Mouse (Mus musculus): ENCODE data around the gene Tfap2c. TPM values are rescaled to one million over a fixed set of nuclear protein-coding genes. Genes with fewer than 3 reads are reported as not detected.

The Tfap2c gene
- polyA plus RNA-seq, 1 experiment from 2014 or later, result 0.13 TPM

DNA sequence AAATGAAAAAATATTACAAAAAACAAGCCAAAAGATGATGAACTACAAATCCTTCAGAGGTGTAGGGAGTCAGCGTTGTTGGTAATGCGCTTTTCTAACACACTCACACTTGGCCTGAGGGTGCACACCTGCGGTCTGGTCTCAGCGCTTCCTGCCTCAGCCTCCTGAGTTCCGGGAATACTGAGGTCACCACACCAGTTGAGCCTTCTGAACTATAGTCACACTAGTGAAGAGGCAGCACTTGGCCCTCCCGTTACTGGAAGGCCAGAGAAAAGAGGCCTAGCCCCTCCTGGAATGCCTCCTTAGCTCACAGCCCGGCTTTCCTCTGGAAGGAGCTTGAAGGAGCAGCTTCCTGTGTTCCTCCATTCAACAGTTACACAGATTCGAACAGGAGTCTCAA is 22.2 kb upstream of the Tfap2c start:
- 0 out of 2 replicates have a peak, but pooled peaks cover 3% of the 10 kb centered on the region for H3K27me3 ChIP-seq
- H3K4me1 ChIP-seq (replicated peaks), result no peaks in the 10 kb centered on the region
- H3K27ac ChIP-seq, result no peak overlapping the region
- H3K4me2 ChIP-seq, result no peak overlapping the region
- H3K4me3 ChIP-seq, result no peak overlapping the region
- ATAC-seq (replicated peaks; ENCODE audit: insufficient number of reproducible peaks, insufficient read depth, low FRiP score, low read depth), result no peak
- H3K9me3 ChIP-seq (replicated peaks), result no peaks in the 10 kb centered on the region
- 83% methylated on average over 8 of the region's 8 CpGs for WGBS
- no peaks in the 10 kb centered on the region for H3K36me3 ChIP-seq
- H3K9ac ChIP-seq, result no peak overlapping the region

DNA sequence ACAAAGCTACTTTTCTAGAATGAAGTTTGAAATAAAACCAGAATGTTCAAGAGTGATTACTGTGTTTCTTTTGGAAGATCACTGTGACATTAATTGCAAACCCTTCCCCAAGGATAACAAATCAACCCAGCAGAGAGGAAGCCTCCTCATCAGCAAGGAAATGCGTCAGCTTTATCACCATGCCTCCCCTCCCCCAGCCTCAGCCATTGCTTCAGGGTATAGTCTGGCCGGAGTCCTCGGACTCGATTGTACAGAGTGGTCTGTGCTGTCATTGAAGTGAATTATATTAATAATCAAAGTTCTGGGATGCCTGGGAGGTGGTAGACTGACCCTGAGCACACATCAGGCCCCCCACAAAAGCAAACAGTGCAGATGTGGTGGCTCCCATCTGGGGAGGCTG is 5.4 kb upstream of the Tfap2c start:
- 39% methylated on average over 4 of the region's 4 CpGs for WGBS
- Histone ChIP-seq H3K4me2 (no peak overlapping the region), H3K4me1 (replicated peaks) (peaks cover 25% of the 10 kb centered on the region), H3K27ac (no peak overlapping the region), H3K27me3 (peaks cover 65% of the 10 kb centered on the region), H3K9ac (no peak overlapping the region), H3K36me3 (no peaks in the 10 kb centered on the region), H3K9me3 (replicated peaks) (no peaks in the 10 kb centered on the region), H3K4me3 (no peak overlapping the region)
- no peak for ATAC-seq (replicated peaks; ENCODE audit: insufficient number of reproducible peaks, insufficient read depth, low FRiP score, low read depth)

DNA sequence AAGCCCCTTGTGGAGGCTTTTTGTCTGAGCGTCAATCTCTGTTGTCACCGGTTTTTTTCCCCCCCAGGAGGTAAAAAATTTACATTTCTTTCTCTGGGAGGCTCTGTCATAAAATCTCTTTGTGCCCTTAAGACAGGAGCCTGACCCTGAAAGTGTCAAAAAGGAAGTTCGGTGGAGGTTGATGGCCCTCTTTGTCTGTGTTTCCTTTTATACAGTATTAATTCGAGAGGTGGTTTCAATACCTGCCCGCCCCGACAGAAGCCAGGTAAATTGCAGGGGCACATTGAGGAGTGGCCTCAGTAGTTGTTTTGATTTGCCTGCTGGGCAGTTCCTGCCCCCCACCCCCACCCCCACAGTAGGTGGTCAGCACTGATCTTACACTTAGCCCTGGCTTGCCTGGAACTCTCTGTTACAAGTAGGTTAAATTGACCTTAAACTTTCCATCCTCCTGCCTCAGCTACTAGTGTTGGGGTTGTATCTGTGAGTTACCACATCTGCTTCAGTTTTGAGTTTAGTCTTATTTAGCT is 4.7 kb upstream of the Tfap2c start:
- H3K4me2 ChIP-seq, result no peak overlapping the region
- no peaks in the 10 kb centered on the region for H3K36me3 ChIP-seq
- no peak overlapping the region for H3K27ac ChIP-seq
- peaks cover 72% of the 10 kb centered on the region for H3K27me3 ChIP-seq
- H3K4me3 ChIP-seq, result no peak overlapping the region
- peaks cover 32% of the 10 kb centered on the region for H3K4me1 ChIP-seq (replicated peaks)
- 19% methylated on average over 6 of the region's 6 CpGs for WGBS
- no peak overlapping the region for H3K9ac ChIP-seq
- no peaks in the 10 kb centered on the region for H3K9me3 ChIP-seq (replicated peaks)
- ATAC-seq (replicated peaks; ENCODE audit: insufficient number of reproducible peaks, insufficient read depth, low FRiP score, low read depth), result no peak

DNA sequence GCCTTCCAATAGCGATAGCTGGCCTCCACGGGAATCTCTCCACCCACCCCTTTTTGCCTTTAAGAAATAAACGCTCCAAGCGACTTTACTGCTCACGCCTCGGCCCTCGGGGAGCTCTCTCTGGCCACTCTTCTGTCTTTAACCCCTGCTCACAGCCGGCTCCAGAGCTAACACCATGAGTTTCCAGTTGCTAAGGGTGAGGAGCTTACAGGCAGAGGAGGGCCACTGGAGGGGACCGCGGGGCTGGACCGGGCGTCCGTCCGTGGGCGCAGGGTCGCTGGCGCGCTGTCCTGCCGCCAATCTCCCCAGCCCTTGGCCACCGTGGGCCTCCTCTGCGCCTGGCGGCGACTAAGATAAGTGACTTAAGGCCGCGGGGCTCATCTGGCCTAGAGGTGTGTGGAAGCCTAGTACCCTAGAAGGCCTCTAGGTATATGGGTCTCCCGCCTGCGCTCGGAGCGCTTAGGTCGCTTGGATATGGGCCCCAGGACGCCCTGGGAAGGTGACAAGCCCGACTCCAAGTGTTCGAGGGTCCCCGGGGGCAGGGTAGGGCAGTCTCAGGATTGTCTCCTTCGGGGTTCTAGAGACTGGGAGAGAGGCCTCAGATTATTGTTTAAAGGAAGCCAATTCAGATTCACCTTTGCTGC is 3.7 kb upstream of the Tfap2c start:
- peaks cover 42% of the 10 kb centered on the region for H3K4me1 ChIP-seq (replicated peaks)

DNA sequence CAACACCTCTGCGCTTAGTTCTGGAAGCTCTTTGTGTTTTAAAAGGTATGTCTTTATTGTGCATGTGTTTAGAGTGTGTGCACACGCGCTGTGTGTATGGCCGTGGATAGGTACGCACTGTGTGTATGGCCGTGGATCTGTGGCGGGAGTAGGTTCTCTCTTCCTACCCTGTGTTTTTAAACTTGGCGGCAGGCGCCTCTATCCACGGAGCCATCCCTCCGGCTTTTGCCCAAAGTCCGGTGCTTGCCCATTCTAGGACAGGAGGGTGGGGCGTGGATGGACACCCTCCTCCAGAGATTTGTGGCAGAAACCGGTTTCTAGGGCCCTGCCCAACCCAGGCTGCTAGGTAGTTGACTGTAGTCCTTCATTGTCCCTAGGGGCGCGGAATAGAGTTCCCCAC is 2.8 kb upstream of the Tfap2c start:
- H3K9ac ChIP-seq, result no peak overlapping the region
- WGBS, result 13% methylated on average over 16 of the region's 16 CpGs
- H3K4me3 ChIP-seq, result no peak overlapping the region
- H3K4me1 ChIP-seq (replicated peaks), result peaks cover 51% of the 10 kb centered on the region
- peaks cover 91% of the 10 kb centered on the region for H3K27me3 ChIP-seq
- H3K36me3 ChIP-seq, result no peaks in the 10 kb centered on the region
- H3K9me3 ChIP-seq (replicated peaks), result no peaks in the 10 kb centered on the region
- no peak overlapping the region for H3K27ac ChIP-seq
- ATAC-seq (replicated peaks; ENCODE audit: insufficient number of reproducible peaks, insufficient read depth, low FRiP score, low read depth), result no peak
- no peak overlapping the region for H3K4me2 ChIP-seq

More for the DNA sequence above, 3.7 kb upstream of the Tfap2c start:
- Histone ChIP-seq H3K4me3 (no peak overlapping the region), H3K36me3 (no peaks in the 10 kb centered on the region), H3K9ac (no peak overlapping the region), H3K9me3 (replicated peaks) (no peaks in the 10 kb centered on the region), H3K27ac (no peak overlapping the region), H3K27me3 (peaks cover 82% of the 10 kb centered on the region), H3K4me2 (no peak overlapping the region)
- 6% methylated on average over 35 of the region's 35 CpGs for WGBS
- ATAC-seq (replicated peaks; ENCODE audit: insufficient number of reproducible peaks, insufficient read depth, low FRiP score, low read depth), result no peak

DNA sequence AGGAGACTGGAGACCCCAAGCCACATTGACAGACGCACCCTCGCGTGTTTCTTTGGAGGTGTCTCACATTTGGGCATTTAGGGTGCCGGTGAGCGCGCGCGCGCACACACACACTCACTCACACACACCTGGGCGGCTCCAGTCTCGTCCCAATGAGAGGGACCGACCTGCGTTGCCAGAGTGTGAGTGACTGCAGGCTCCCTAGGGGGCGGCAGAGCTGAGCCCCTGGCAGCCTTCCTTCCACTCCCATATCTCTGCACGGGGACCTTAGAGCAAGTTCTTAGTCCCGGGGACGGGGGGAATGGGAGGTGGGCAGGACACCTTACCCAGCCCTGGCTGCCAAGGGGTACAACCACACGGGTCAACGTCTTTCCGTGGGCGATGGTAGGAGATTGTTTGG is 2.3 kb upstream of the Tfap2c start:
- H3K4me2 ChIP-seq, result peak overlapping the region; percentile 32
- H3K27me3 ChIP-seq, result peaks cover 96% of the 10 kb centered on the region
- ATAC-seq (replicated peaks; ENCODE audit: insufficient number of reproducible peaks, insufficient read depth, low FRiP score, low read depth), result no peak; the same call in 1 of the 2 replicates
- no peak overlapping the region for H3K27ac ChIP-seq
- H3K9ac ChIP-seq, result no peak overlapping the region
- peak overlapping the region; percentile 10; the same call in 1 of the 2 replicates for H3K4me3 ChIP-seq
- H3K4me1 ChIP-seq (replicated peaks), result peaks cover 53% of the 10 kb centered on the region
- H3K36me3 ChIP-seq, result no peaks in the 10 kb centered on the region
- WGBS, result 1% methylated on average over 21 of the region's 21 CpGs
- no peaks in the 10 kb centered on the region for H3K9me3 ChIP-seq (replicated peaks)

DNA sequence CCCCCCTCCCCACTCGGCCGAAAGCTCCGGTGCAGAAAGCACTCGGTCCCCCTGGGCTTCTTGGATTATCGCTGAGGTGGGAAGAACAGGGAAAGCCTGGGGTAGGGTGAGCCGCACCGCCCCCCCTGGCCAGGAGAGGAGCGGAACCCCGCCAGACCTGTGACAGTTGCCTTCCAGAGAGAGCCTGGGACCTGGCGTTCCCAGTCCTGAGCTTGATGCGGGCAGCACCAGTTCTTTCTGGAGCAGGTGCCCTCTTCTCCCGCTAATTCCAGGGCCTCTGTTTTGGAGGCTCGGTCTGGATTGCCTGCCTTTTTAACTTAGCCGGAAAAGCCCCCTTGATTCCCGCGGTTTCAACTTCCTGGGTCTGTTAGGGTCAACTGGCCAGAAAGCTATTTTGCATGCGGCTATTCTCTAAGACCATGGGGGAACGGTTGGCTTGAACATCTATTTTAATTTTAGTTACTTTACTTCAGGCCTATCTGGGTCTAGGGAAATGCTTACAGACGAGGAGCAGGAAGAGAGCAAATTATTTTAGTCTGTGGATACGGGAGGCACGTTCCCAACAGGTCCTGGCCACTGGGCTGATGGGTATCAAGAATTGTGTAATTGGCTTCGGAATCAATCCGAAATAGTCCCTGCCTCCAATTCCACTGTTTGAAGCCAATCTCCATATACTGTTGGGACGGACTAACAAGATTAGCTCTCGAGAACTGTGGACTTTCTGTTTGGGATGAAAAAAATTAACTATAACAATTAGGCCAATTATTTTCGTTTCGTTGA is 1.4 kb upstream of the Tfap2c start:
- Histone ChIP-seq H3K4me1 (replicated peaks) (peaks cover 53% of the 10 kb centered on the region), H3K27ac (no peak overlapping the region), H3K27me3 (peaks cover 97% of the 10 kb centered on the region), H3K9ac (no peak overlapping the region), H3K9me3 (replicated peaks) (no peaks in the 10 kb centered on the region), H3K4me3 (no peak overlapping the region), H3K36me3 (no peaks in the 10 kb centered on the region), H3K4me2 (peak overlapping the region; percentile 32; the same call in 1 of the 2 replicates)
- no peak for ATAC-seq (replicated peaks; ENCODE audit: insufficient number of reproducible peaks, insufficient read depth, low FRiP score, low read depth)
- 3% methylated on average over 27 of the region's 27 CpGs for WGBS

DNA sequence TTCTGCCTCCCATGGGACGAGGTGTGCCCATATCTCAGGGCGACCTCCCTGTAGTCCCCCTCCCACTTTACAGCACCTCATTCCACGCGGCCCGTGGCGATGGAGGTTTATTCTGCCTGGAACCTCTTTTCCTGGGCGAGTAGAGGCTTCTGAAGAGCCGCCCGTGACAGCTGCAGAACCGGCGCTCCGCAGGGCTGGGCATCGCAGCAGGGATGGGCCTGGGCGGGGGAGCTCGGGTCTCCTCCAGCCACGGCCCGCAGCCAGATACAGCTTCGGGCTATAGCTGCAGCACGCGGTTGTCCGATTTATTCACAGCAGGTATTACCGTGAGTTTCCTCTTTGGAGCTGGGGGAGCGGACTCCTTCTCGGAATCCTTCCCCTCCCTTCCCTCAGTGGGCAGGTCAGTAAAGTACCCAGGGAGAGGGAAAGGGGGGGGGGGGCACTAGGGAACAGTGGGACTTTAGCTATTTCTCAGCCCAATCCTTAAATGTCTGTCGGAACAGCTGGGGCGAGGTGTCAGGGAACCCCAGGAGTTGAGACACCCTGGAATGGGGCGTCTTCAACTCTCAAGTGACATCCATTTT is 629 bp upstream of the Tfap2c start:
- Histone ChIP-seq H3K4me2 (peak overlapping the region; percentile 69), H3K27me3 (peaks cover 98% of the 10 kb centered on the region), H3K9me3 (replicated peaks) (no peaks in the 10 kb centered on the region), H3K9ac (no peak overlapping the region), H3K27ac (no peak overlapping the region), H3K36me3 (no peaks in the 10 kb centered on the region), H3K4me1 (replicated peaks) (peaks cover 53% of the 10 kb centered on the region), H3K4me3 (peak overlapping the region; percentile 42)
- ATAC-seq (replicated peaks; ENCODE audit: insufficient number of reproducible peaks, insufficient read depth, low FRiP score, low read depth), result no peak
- 2% methylated on average over 27 of the region's 27 CpGs for WGBS

DNA sequence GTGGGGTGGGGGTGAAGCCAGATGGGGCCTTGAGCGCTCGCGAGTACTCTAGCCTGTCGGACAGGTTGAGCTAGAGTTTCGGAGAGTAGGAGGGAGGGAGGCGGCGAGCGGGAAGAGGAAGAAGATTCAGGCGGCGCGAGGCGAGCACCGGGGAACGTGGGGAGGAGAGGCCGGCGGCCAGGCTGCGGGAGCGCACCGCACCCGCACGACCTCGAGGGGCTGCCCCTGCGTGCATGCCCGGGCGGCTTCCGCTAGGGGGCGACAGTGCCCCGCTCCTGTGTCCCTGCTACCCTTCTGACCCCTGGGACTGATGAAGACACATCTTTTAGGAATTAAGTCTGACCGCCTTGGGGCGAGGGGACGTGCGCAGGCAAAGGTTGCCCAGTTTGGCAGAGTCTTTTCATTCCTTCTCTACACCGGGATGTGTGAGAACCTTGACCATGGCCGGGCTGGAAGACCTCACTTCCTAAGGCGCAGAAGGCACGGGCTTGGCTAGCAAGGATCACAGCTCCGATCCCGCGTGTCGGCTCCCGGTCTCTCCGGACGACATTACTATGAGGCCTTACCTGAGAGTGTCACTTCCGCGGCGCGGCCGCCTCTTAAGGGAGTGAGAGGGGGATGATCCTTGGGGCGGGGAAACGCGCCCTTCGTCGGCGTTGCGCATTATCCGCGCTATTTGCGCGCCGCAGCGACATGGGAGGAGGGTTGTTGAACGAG is 1.1 kb downstream of the Tfap2c start:
- Histone ChIP-seq H3K27me3 (peaks cover 99% of the 10 kb centered on the region), H3K9ac (no peak overlapping the region), H3K4me3 (peak overlapping the region; percentile 42), H3K27ac (no peak overlapping the region), H3K4me1 (replicated peaks) (peaks cover 53% of the 10 kb centered on the region), H3K36me3 (no peaks in the 10 kb centered on the region), H3K4me2 (peak overlapping the region; percentile 69), H3K9me3 (replicated peaks) (no peaks in the 10 kb centered on the region)
- 1% methylated on average over 62 of the region's 62 CpGs for WGBS
- no peak for ATAC-seq (replicated peaks; ENCODE audit: insufficient number of reproducible peaks, insufficient read depth, low FRiP score, low read depth)

DNA sequence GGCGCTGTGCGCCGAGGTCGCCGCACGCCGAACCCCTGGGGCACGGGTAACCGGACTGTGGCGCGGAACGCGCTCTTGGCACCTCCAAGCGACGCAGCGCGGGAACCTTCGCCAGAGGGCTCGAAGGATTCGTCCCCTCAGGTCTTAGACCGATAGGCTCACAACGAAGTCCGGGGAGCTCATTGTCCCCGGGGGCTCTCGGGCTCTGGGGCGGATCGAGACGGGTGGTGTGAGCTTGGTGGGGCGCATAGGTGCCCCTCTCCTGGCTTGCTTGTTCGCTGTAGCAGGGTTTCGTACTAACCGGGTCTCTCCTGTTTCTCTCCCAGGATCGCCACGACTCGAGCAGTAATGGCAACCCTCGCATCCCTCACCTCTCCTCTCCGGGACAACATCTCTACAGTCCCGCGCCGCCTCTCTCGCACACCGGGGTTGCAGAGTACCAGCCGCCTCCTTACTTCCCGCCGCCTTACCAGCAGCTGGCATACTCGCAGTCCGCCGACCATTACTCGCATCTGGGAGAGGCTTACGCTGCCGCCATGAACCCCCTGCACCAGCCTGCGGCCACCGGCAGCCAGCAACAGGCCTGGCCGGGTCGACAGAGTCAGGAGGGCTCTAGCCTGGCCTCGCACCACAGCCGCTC is 1.8 kb downstream of the Tfap2c start:
- Histone ChIP-seq H3K9ac (no peak overlapping the region), H3K4me2 (peak overlapping the region; percentile 69), H3K27ac (no peak overlapping the region), H3K9me3 (replicated peaks) (no peaks in the 10 kb centered on the region), H3K36me3 (no peaks in the 10 kb centered on the region), H3K27me3 (peaks cover 99% of the 10 kb centered on the region), H3K4me3 (peak overlapping the region; percentile 42), H3K4me1 (replicated peaks) (peaks cover 46% of the 10 kb centered on the region)
- 1% methylated on average over 57 of the region's 57 CpGs for WGBS
- ATAC-seq (replicated peaks; ENCODE audit: insufficient number of reproducible peaks, insufficient read depth, low FRiP score, low read depth), result no peak
